Mouse (Mus musculus) left cerebral cortex, postnatal 14 days (tissue): ENCODE data around the gene Kat2b. TPM values are rescaled to one million over a fixed set of nuclear protein-coding genes. Genes with fewer than 3 reads are reported as not detected.
"Not testable (repeated sequence)": the region's sequence is repeated elsewhere in the genome, so short reads cannot be mapped to it uniquely, and the experiment has no call there.

ENCODE experiments used
- DNase-seq, 2 experiments: peaks; one replicate each; pipeline ENCODE4 v3.0.0; 2021 to 2022; ENCODE audit warnings: low spot score in 2 of 2, mixed read lengths in 1 of 2
- intact Hi-C: fragments of 180-260 bp; cut with DNase I; formaldehyde crosslinking; loops from one replicate; pipeline ENCODE4 v1.15.1; 2025
- total RNA-seq, 2 experiments: library from RNA; stranded (reverse); gene quantifications; 2 replicates each; pipeline ENCODE4 v1.2.3; 2021

Gene Kat2b
- total RNA-seq, 2 experiments from 2014 or later: 10.9 to 12.5 TPM

- intact Hi-C loops: loop anchor here (10.0 kb wide), 1 partner anchor 183 kb away; no protein-coding TSS in a partner anchor
- DNase-seq: not testable (repeated sequence)
Observed at GRCm38 (mm10) chr17:53697521-53697920, 130.9 kb downstream of the Kat2b start.

GRCm38 (mm10) chr17:53714453-53714852 lies 147.8 kb downstream of the Kat2b start:
- intact Hi-C loops: no loop called here

GRCm38 (mm10) chr17:53715161-53715560 lies 148.5 kb downstream of the Kat2b start:
- intact Hi-C loops, DNase-seq: not testable (repeated sequence)

More at GRCm38 (mm10) chr17:53714453-53714852, 147.8 kb downstream of the Kat2b start:
- DNase-seq: no peak

DNA sequence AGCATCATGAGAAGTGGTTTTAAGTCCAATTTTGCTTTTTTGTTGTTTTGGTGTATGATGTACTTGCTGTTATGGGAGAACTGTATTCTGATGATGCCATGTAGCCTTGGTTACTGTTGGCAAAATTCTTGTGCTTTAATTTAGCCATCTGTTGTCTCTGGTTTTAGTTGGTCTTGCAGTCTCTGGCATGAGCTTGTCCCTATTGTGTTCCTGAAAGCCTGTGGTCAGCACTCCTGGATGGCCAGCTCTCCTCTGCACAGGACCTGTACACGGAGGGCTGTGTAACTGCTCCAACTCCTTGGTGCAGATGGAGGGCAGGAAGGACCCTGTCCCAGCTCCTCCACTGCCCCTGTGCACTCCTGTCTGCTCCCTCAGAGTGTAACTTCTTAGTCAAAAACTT lies 151.8 kb downstream of the Kat2b start:
- DNase-seq: no peak
- intact Hi-C loops: no loop called here

GRCm38 (mm10) chr17:53718916-53719315 lies 152.3 kb downstream of the Kat2b start:
- DNase-seq, intact Hi-C loops: not testable (repeated sequence)

Other genes with a start within 250 kb of the Kat2b start
- gene Efhb, start 103.5 kb upstream of the Kat2b start, total RNA-seq: under 1 TPM; 0.13 to 0.20 TPM
- 100 to 1,000 TPM; 122 to 129 TPM for gene Rab5a, start 87.6 kb upstream of the Kat2b start, total RNA-seq
- not detected for gene Pp2d1, start 27.4 kb upstream of the Kat2b start, total RNA-seq
- under 1 TPM; 0.22 to 0.49 TPM for gene Sgo1, start 122.5 kb downstream of the Kat2b start, total RNA-seq